Mouse (Mus musculus): ENCODE results near the gene Rfx4. TPM values are rescaled to one million over a fixed set of nuclear protein-coding genes. Genes with fewer than 3 reads are reported as not detected.

Rfx4 gene
- total RNA-seq, 2 experiments from 2014 or later: 13.1 to 15.4 TPM

DNA sequence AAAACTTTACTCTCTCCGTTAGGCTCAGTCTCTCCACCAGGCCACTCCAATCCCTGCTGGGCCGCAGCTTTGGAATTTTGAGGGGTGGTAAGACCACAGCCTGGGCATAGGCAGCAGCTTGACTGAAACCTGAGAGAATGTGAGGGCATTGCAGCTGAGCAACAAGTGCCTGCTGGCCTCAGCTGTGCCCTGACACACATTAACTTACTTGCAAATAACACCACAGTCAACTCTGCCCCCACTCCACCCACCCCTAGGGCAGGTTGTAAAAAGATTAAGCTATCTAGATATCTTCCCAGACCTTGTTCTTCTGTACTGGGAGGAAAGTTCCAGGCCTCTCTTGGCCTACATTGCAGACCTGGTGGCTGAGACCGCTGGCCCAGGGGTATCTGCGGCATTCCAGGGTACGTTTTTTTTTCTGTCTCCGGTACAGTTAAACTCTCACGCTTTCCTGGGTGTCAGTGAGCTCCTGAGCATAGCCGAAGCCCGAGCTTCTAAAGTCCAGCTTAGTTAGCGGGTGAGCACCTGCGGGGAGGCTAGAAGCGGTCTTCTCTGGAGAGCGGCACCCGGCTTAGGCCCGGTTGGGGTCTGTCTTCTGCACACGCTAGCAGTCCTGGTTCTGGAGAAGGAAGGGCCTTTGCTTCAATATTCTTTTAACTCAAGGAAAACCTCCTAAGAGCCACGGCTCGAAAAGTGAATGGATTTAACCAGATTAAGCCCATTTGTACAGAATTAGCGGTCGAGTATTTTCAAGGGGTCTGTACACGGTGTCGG, 1.8 kb downstream of the Rfx4 start:
- DNase-seq (ENCODE audit: low spot score in 2 of 2): no peak

- DNase-seq (ENCODE audit: low spot score in 2 of 2): no peak
Observed at GRCm38 (mm10) chr10:84758200-84758468, 2.3 kb downstream of the Rfx4 start.

DNA sequence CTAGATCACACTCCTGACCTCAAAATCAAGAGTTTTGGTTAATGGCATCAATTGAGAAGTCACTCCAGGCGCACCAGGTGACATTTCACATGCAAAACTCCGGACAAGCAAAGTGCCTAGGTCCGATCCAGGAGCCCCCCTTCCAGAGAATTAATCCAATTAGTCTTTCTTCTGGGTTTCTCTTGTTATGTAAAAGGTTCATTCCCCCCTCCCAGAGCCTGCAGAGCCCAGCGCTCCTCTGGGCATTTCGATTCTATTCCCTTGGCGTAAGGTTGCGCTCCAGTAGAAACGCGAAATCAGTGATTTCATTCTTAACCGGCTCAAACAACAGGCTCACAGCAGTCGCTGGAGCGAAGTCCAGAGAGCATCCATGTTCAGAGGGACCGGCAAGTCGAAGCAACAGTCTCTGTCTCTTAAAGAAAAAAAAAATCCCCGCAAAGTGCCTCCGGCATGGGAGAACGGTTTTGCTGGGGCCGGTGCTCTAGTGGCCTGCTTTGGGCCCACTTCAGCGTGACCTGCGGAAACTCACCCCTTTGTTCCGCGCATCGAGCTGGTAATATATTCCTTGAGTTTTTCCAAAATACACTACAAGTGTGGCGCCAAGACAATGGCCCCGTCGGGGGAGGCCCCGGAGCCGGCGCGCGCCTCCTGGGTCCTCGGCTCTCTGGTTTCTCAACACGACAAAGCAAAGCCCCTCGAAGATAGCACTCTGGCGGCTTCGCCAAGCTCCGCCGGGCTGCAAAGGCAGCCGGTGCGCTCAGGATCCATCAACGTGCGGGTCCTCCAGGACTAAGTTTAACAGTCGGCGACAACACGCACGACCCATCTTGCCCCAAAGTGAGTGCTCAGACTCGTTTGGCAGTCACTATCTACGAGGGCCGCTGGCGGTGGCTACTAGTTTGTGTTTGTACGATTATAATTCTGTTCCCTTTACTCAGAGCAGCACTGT, 2.9 kb downstream of the Rfx4 start:
- DNase-seq (ENCODE audit: low spot score in 2 of 2): no peak

- no peak for DNase-seq (ENCODE audit: low spot score in 2 of 2)
Observed at GRCm38 (mm10) chr10:84759511-84760117, 3.8 kb downstream of the Rfx4 start.

GRCm38 (mm10) chr10:84760118-84761111, 4.6 kb downstream of the Rfx4 start:
- DNase-seq (ENCODE audit: low spot score in 2 of 2): no peak

DNA sequence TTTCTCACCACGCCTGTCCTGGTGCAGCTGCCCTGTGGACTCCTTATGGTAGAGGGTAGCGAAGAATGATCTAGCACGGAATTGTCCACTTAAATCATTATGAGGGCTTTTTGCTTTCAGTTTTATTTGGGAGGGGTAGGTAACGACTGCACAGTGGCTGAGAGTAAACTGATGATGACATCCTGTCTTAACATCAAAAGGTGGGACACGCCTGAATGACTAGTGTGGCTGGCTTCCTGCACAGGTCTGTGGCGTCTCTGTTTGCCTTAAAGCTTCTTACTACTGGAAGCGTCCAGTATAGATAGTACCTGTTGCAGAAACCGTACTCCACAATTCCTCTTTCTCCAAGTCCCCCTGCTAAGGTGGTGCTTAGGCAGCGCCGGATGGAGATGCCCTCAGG, 12.9 kb downstream of the Rfx4 start:
- DNase-seq (ENCODE audit: low spot score in 2 of 2): no peak

GRCm38 (mm10) chr10:84772380-84773130, 16.7 kb downstream of the Rfx4 start:
- DNase-seq (ENCODE audit: low spot score in 2 of 2): no peak

GRCm38 (mm10) chr10:84773889-84774288, 18.0 kb downstream of the Rfx4 start:
- DNase-seq (ENCODE audit: low spot score in 2 of 2): no peak

DNA sequence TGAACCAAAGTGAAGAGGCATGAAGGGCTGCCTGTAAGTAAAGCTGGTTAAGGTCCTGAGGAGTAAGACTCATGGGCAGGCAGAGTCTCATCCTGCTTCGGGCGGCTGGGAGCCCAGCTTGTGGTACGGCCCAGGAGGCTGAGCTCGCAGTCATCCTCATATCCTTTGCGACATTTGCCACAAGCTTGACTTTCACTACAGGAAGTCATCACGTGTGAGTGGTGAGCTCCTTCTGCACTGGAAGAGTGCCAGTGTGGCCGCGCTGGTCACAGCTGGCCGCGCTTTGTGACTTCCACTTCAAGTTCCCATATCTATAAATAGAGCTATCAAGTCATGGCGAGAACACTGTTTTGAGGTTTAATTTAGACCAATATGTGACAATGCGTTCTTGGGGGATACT, 18.7 kb downstream of the Rfx4 start:
- DNase-seq (ENCODE audit: low spot score in 2 of 2): peak in 1 of 2 experiments; percentile 40

DNA sequence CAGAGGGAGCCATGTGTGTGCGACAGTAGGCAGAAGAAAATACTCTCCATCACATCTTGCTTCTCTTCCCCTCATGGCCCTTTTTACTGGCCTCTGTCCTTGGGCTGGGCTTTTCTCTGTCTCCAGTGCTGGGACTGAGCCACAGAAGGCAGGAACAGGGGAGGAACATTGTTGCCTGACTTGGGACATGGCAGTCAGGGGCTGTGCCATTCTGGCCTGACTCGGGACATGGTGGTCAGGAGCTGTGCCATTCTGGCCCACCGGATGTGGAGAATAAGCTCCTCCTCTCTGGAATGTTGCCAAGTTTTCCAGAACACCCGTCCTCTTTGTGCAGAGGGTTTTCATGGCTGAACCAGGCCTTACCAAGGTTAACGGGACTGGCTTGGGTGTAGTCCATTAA, 21.2 kb downstream of the Rfx4 start:
- DNase-seq (ENCODE audit: low spot score in 2 of 2): no peak

- no peak for DNase-seq (ENCODE audit: low spot score in 2 of 2)
Observed at GRCm38 (mm10) chr10:84777974-84778373, 22.1 kb downstream of the Rfx4 start.

DNA sequence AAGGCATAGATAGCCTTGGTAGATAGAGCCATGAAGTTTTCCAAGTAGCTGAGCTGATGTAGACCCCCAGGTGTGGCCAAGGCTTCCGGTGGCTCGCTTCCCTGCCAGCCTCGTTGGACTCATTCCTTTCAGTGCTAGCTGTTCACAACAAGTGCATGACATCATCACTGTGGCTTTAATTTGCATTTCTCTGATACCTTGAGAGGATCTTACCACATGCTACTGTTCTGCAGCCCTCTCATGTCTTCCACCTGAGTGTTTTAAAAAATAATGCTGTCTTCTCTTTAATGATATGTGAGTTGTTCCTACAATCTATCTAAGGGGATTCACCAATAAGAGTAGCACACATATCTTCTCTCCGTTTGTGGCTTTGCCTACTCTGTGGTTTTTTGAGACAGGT, 25.0 kb downstream of the Rfx4 start:
- DNase-seq (ENCODE audit: low spot score in 2 of 2): no peak

- no peak for DNase-seq (ENCODE audit: low spot score in 2 of 2)
Observed at GRCm38 (mm10) chr10:84785339-84785738, 29.5 kb downstream of the Rfx4 start.

DNA sequence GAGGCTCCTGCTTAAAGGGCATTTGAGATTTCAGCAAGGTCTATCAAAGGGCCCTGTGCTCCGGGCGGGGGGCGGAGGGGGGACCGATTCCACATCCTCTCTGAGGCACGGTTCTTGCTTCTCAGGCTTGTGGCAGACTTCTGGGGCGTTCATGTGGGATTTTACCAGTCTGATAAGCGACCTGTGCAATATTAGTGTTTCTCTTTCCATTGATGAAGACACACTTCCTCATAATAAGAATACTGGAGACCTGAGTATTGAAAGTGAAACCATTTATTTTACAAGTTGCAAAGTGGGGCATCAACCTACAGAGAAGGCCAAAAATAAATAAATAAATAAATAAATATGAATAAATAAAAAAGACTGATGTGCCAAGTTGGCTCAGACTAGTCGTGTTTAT, 34.5 kb downstream of the Rfx4 start:
- DNase-seq (ENCODE audit: low spot score in 2 of 2): no peak

GRCm38 (mm10) chr10:84791181-84791580, 35.3 kb downstream of the Rfx4 start:
- DNase-seq (ENCODE audit: low spot score in 2 of 2): no peak

GRCm38 (mm10) chr10:84801521-84801920, 45.7 kb downstream of the Rfx4 start:
- no peak for DNase-seq (ENCODE audit: low spot score in 2 of 2)

DNA sequence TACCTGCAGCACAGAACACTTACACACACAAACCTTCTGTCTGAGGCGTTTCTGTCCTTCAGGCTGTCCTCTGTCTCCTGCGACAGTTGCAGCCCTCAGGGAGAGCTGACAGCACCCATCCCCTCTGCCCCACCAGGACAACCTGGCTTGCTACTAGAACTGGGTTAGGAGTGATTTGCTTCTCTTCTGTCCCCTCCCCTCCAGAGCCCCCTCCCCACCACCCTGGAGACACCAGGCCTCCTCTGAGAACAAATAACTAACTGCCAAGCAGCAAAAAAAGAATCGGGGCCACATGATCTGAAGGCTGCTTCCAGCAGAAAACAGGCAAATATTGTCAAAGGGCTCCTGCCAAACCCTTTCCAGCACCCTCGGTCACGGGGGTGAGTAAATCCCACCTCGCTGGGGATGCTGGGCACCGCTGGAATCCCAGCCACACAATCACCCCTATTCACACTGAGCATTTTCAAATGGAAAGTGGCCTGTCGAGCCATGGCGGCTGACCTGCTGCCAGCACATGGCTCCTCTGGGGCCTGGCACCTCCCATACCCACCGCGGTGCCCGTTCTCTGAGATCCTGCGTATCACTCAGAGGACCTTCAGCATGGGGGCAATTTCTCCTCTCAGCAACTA, 47.5 kb downstream of the Rfx4 start:
- DNase-seq (ENCODE audit: low spot score in 2 of 2): peak; percentile 15 to 56

GRCm38 (mm10) chr10:84805576-84805975, 49.7 kb downstream of the Rfx4 start:
- DNase-seq (ENCODE audit: low spot score in 2 of 2): no peak

- DNase-seq (ENCODE audit: low spot score in 2 of 2): no peak
Observed at GRCm38 (mm10) chr10:84807206-84807605, 51.3 kb downstream of the Rfx4 start.

Measured in layer of hippocampus, postnatal 14 days (tissue).